Mouse (Mus musculus): Measurements from ENCODE around the gene Clip2. TPM values are rescaled to one million over a fixed set of nuclear protein-coding genes. Genes with fewer than 3 reads are reported as not detected.

Clip2 gene
- total and polyA plus RNA-seq, 3 experiments = 5.4 to 16.7 (median 8.7) TPM

- Histone ChIP-seq H3K36me3 (replicated peaks in 1 of 2; ENCODE audit: control insufficient read depth in 1 of 2, insufficient read depth in 1 of 2, low read length in 1 of 2) (no peaks in the 10 kb centered on the region), H3K27me3 (replicated peaks) (no peaks in the 10 kb centered on the region), H3K4me3 (replicated peaks in 1 of 3; ENCODE audit: low read depth in 2 of 3, low read length in 2 of 3, poor library complexity in 1 of 3) (no peak overlapping the region), H3K4me1 (ENCODE audit: control insufficient read depth in 1 of 2, insufficient read depth in 2 of 2) (peaks cover 8 to 47% of the 10 kb centered on the region in 2 experiments), H3K9ac (ENCODE audit: insufficient read depth, low read depth) (no peak overlapping the region), H3K79me2 (replicated peaks; ENCODE audit: control insufficient read depth, extremely low read depth, insufficient read depth, poor library complexity, severe bottlenecking) (no peaks in the 10 kb centered on the region), H3K4me2 (ENCODE audit: insufficient read depth, low read depth, poor library complexity, severe bottlenecking) (no peak overlapping the region), H3K9me3 (replicated peaks; ENCODE audit: low read length) (no peaks in the 10 kb centered on the region), H3K27ac (ENCODE audit: insufficient read depth, low read depth) (no peak overlapping the region)
- no peak for TF ChIP-seq CTCF (conservative IDR thresholded peaks at IDR 0.05 in 1 of 2, IDR thresholded peaks at IDR 0.05 in 1 of 2; ENCODE audit: low read depth in 2 of 2, low read length in 2 of 2)
- TF ChIP-seq ZKSCAN1 (IDR thresholded peaks at IDR 0.05; ENCODE audit: borderline replicate concordance, low read depth, low read length) = no peak
- TF ChIP-seq IRF4 (IDR thresholded peaks at IDR 0.05; ENCODE audit: low read depth, low read length) = no peak
- peak; percentile 43; the same call in 1 of the 2 replicates for TF ChIP-seq EP300 (IDR thresholded peaks at IDR 0.05; ENCODE audit: low read length)
- 0 out of 2 replicates have a peak, but pooled peaks have one; percentile 18 for TF ChIP-seq MAFK (IDR thresholded peaks at IDR 0.05; ENCODE audit: insufficient replicate concordance, low read length)
- TF ChIP-seq GABPA (IDR thresholded peaks at IDR 0.05; ENCODE audit: insufficient replicate concordance, low read depth, low read length) = no peak
- TF ChIP-seq NELFE (IDR thresholded peaks at IDR 0.05; ENCODE audit: low read depth, low read length) = no peak
- TF ChIP-seq ZMIZ1 (IDR thresholded peaks at IDR 0.05; ENCODE audit: low read depth, low read length) = no peak
- no peak for TF ChIP-seq JUND (conservative IDR thresholded peaks at IDR 0.05; ENCODE audit: low read depth, low read length)
- TF ChIP-seq RAD21 (IDR thresholded peaks at IDR 0.05; ENCODE audit: low read depth, low read length) = no peak
- TF ChIP-seq ETS1 (conservative IDR thresholded peaks at IDR 0.05; ENCODE audit: low read depth, low read length) = peak; percentile 18; the same call in 1 of the 2 replicates
- no peak for TF ChIP-seq CHD1 (IDR thresholded peaks at IDR 0.05; ENCODE audit: low read depth, low read length)
- no peak for TF ChIP-seq HCFC1 (IDR thresholded peaks at IDR 0.05; ENCODE audit: low read depth, low read length)
- TF ChIP-seq CHD2 (IDR thresholded peaks at IDR 0.05; ENCODE audit: low read length) = no peak
- no peak for TF ChIP-seq PAX5 (IDR thresholded peaks at IDR 0.05; ENCODE audit: low read length)
- no peak for TF ChIP-seq ELF1 (IDR thresholded peaks at IDR 0.05; ENCODE audit: low read depth, low read length)
- no peak for TF ChIP-seq TCF12 (IDR thresholded peaks at IDR 0.05; ENCODE audit: low read depth, low read length)
- no peak for TF ChIP-seq USF2 (conservative IDR thresholded peaks at IDR 0.05; ENCODE audit: low read depth, low read length)
- no peak for TF ChIP-seq ZNF384 (IDR thresholded peaks at IDR 0.05; ENCODE audit: low read depth, low read length)
- TF ChIP-seq TBP (conservative IDR thresholded peaks at IDR 0.05; ENCODE audit: low read depth, low read length) = no peak
- peak; percentile 61; the same call in 1 of the 2 replicates for TF ChIP-seq MEF2A (IDR thresholded peaks at IDR 0.05; ENCODE audit: borderline replicate concordance, low read depth, low read length)
- TF ChIP-seq MXI1 (IDR thresholded peaks at IDR 0.05; ENCODE audit: low read depth, low read length) = no peak
- in situ Hi-C loops (cut with MboI; ENCODE audit: low pct_ligation_motif_present, low pct_unique_long_range_greater_than_20kb, low sequenced_read_pairs) = no loop called here
- peak; percentile 47 for DNase-seq (ENCODE audit: extremely low read depth)
- dilution Hi-C loops (cut with MboI; ENCODE audit: extremely low pct_ligation_motif_present, extremely low pct_unique_long_range_greater_than_20kb, low sequenced_read_pairs) = no loop called here
Measured at GRCm38 (mm10) chr5:134565696-134566095, 13.5 kb upstream of the Clip2 start.

GRCm38 (mm10) chr5:134564272-134564671 is 12.0 kb upstream of the Clip2 start:
- Histone ChIP-seq H3K9me3 (replicated peaks; ENCODE audit: low read length) (no peaks in the 10 kb centered on the region), H3K9ac (ENCODE audit: insufficient read depth, low read depth) (no peak overlapping the region), H3K27ac (ENCODE audit: insufficient read depth, low read depth) (no peak overlapping the region), H3K79me2 (replicated peaks; ENCODE audit: control insufficient read depth, extremely low read depth, insufficient read depth, poor library complexity, severe bottlenecking) (no peaks in the 10 kb centered on the region), H3K36me3 (replicated peaks in 1 of 2; ENCODE audit: control insufficient read depth in 1 of 2, insufficient read depth in 1 of 2, low read length in 1 of 2) (peaks cover 0 to 2% of the 10 kb centered on the region in 2 experiments), H3K4me1 (ENCODE audit: control insufficient read depth in 1 of 2, insufficient read depth in 2 of 2) (peaks cover 8 to 41% of the 10 kb centered on the region in 2 experiments), H3K4me3 (replicated peaks in 1 of 3; ENCODE audit: low read depth in 2 of 3, low read length in 2 of 3, poor library complexity in 1 of 3) (no peak overlapping the region), H3K4me2 (ENCODE audit: insufficient read depth, low read depth, poor library complexity, severe bottlenecking) (no peak overlapping the region), H3K27me3 (replicated peaks) (no peaks in the 10 kb centered on the region)
- no peak for TF ChIP-seq CHD1 (IDR thresholded peaks at IDR 0.05; ENCODE audit: low read depth, low read length)
- no peak for TF ChIP-seq RCOR1 (conservative IDR thresholded peaks at IDR 0.05; ENCODE audit: low read depth, low read length)
- TF ChIP-seq MAFK (IDR thresholded peaks at IDR 0.05; ENCODE audit: insufficient replicate concordance, low read length) = peak; percentile 88
- no peak for TF ChIP-seq MXI1 (IDR thresholded peaks at IDR 0.05; ENCODE audit: low read depth, low read length)
- TF ChIP-seq ETS1 (conservative IDR thresholded peaks at IDR 0.05; ENCODE audit: low read depth, low read length) = no peak
- no peak for TF ChIP-seq TCF12 (IDR thresholded peaks at IDR 0.05; ENCODE audit: low read depth, low read length)
- TF ChIP-seq ELF1 (IDR thresholded peaks at IDR 0.05; ENCODE audit: low read depth, low read length) = no peak
- dilution Hi-C loops (cut with MboI; ENCODE audit: extremely low pct_ligation_motif_present, extremely low pct_unique_long_range_greater_than_20kb, low sequenced_read_pairs) (no loop called here), in situ Hi-C loops (cut with MboI; ENCODE audit: low pct_ligation_motif_present, low pct_unique_long_range_greater_than_20kb, low sequenced_read_pairs) (no loop called here)
- DNase-seq (ENCODE audit: extremely low read depth) = no peak

Measured in CH12.LX (cell line).